Mouse (Mus musculus) layer of hippocampus, postnatal 25 days (tissue): ENCODE measurements around the gene Tmprss6. TPM values are rescaled to one million over a fixed set of nuclear protein-coding genes. Genes with fewer than 3 reads are reported as not detected.

Experiments
- DNase-seq, 2 experiments: peaks; one replicate each; pipeline ENCODE4 v3.0.0; 2022; ENCODE audit warnings: mixed read lengths in 2 of 2, low spot score in 1 of 2; ENCODE audit errors: extremely low spot score in 1 of 2
- total RNA-seq, 2 experiments: library from RNA; stranded (reverse); gene quantifications; 2 replicates each; pipeline ENCODE4 v1.2.3; 2021

Tmprss6 gene
- total RNA-seq, 2 experiments from 2014 or later, result 0.61 to 4.5 TPM

DNA sequence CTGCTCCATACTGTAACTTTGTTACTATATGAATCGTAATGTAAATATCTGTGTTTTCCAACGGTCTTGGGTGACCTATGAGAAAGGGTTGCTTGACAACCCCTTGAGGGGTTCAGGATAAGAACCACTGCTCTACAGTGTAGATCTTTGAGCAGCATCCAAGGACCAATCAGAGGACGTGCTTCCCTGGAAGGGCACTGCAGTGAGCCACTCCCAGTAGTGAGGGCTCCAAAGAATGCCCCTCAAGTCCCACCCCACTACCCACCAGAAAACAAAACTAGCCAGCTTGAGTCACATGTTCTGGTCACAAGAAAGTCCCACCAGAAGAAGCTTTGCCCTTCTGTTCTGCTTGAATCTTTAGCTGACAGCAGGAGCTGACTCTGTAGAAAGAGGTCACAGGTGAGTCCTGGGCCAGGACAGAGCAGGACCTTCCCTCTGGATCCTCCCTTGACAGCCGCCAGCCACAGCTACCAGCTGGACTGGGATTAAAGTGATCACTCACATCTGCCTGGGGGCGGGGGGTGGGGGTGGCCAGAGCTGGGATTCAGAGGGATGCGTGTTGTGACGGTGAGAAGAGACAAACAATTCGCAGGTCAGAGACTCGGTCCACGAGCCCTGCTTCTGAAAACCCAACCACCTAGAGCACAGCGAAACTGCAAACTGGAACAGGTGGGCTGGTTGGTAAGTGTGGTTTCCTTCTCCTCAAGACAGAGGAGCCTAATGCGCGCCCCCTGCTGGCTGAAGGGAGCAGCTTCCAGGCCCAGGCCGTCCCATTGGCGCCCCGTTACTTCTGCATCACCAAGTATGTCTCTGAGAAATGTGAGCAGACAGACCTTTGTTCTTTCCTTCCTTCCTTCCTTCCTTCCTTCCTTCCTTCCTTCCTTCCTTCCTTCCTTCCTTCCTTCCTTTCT lies 46.1 kb downstream of the Tmprss6 start:
- DNase-seq, result peak; percentile 78 to 92

DNA sequence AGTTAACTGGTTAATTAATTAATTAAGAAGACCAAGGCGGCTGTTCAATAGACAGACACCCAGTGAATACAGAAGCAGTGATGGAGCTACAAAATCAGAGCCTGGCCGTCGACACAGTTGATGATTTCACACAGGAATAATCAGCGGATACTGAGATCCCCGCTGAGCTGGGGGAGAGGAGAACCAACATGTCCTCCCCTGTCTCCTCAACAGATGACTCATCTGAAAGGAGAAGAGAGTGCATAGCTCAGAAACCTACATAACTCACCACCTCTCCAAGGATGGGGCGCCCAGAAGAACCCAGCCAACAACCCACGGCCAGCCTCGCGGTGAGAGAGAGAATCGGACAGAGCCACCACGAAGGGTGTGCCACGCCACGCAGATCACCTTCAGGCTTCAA lies 48.0 kb downstream of the Tmprss6 start:
- no peak for DNase-seq

DNA sequence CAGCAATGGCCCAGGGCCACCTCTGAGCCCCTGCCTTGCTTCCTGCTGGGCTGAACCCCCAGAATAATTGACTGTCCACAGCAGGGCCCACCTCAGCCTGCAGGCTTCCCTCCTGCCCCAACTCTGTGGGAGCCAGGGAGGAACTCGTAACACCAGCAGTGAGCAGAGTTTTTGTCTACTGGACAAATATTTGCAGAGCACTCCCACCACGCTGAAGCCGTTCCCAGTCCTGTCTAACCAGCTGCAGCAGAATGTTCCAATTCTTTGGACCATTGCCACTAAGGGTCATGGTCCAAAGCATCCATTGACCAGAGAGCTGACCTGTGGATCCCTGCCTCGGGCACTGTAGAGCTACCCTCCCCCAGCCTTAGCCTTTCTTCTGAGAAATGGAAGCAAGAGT lies 51.5 kb downstream of the Tmprss6 start:
- no peak for DNase-seq

DNA sequence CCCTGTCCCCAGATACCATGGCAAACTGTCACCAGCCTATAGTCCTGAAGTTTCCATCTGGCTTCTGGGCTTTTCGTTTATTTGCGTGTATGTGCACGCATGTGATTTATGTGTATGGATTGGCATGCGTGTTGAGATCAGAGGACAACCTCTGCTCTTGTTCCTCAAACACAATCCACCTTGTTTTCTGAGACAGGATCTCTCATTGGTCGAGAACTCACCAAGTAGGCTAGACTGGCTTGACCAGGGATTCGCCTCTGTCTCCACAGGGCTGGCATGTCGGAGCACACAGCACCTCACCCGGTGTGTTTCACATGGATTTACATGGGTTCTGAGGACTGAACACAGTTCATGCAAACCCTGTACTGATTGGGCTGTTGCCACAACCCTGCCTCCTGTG lies 54.3 kb downstream of the Tmprss6 start:
- DNase-seq, result no peak

GRCm38 (mm10) chr15:78413719-78414117 lies 54.7 kb downstream of the Tmprss6 start:
- no peak for DNase-seq

DNA sequence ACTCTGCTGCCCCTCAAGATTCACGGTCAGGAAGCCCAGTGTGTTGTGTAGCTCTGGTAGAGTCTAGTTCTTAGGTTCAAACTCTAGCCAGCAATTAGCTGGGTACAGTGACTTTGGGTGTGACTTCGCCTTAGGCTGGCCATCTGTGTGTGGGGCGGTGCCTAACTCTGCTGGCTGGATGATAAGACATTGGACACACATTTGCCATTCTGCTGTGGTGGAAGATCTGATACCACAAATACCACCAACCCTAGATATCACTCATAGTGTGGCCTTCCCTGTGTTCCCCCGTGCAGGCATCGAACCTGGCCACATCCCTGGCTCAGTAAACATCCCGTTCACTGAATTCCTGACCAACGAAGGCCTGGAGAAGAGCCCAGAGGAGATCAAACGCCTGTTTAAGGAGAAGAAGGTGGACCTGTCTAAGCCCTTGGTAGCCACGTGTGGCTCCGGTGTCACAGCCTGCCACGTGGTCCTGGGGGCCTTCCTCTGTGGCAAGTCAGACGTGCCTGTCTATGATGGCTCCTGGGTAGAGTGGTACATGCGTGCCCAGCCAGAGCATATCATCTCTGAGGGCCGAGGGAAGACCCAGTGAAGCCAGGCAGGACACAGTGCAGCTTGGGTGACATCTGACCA lies 55.2 kb downstream of the Tmprss6 start:
- no peak for DNase-seq

DNA sequence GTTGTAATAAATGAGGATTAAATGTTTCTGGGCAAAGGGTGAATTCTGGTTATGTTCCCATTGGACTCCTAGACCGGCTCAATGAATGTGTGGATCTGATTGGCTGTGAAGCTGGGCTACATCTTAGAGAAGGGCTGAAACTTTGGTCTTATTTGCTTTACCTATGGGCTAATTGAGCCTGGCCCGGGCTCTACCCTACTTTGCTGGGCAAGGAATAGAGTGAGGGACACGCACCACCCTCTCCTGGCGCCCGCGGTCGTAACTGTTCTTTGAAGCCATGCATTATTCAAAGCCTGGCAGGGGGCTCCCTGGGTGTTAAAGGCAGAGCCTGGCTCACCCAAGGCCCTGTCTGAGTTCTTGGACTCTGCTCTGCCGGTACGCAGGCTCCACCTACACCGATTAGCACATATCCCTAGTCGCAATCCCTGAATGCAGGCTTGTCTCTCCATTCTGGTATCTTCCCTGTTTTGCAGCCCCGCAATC lies 58.8 kb downstream of the Tmprss6 start:
- no peak for DNase-seq

DNA sequence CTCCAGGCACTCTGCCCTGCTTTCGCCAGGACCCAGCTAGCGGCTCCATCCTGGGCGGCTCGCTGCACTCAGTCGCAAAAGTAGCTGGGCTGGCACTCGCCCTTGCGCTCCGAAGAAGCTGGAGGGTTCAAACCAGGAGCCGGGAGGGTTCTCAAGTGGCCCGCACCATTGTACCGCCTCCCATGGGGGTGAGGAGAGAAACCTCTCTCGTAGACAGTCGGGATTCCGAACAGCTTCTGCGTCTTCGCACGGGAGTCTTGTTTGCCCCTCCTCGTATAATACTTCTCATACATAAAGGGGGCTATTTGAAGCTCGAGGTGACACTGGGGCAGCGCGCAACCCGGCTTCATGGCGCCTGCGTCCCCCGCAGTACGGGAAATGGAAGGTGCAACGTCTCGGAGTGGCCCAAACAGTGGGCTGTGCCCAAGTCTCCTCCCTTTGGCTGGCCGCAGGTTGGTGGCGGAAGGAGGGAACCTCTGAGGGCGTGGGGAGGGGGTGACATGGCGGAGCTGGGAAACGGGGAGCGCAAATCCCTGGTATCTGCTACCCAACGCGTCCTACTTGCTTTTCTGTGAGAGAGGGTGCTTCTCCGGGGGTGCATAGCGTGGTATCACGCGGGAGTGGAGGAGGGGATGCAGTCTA lies 62.0 kb downstream of the Tmprss6 start, which contains the start of gene Mpst:
Mpst (plus strand) TSS at position 124 of the 642 bp plus-strand sequence.
- DNase-seq, result peak; percentile 76 to 87

DNA sequence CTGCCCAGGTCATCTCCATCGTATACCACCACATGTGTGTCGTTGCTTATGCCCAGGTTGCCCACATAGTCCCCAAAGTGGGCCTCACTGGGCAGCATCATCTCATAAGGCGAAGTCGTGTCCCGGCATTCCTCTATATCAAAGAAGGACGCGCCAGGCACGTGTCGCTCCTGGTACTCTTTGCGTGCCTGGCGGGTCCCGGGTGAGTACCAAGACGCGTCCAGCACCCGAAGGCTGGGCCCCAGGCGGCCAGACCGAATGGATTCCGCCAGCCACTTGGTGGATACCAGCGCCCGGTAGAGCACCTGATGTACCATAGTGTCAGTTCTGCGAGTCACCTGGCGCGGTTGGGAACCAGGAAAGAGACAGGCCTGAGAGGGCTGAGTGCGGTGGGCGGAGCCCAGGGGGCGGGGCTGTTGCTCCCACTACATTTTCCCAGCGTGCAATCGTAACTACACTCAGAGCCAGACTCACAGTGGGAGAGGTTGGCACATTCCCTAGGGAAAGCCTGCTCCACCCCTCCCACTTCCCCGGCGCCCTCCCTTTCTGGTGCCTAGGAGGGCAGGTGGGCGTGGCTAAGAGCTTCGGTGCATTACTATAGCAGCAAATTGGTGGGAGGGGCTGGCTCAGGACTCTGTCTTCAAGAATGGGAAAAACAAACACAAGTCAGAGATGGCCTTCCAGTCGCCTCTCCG lies 62.8 kb downstream of the Tmprss6 start, which contains the start of gene Tst:
Tst (minus strand) TSS at position 391 of the 695 bp plus-strand sequence.
- DNase-seq, result peak; percentile 68 to 70

DNA sequence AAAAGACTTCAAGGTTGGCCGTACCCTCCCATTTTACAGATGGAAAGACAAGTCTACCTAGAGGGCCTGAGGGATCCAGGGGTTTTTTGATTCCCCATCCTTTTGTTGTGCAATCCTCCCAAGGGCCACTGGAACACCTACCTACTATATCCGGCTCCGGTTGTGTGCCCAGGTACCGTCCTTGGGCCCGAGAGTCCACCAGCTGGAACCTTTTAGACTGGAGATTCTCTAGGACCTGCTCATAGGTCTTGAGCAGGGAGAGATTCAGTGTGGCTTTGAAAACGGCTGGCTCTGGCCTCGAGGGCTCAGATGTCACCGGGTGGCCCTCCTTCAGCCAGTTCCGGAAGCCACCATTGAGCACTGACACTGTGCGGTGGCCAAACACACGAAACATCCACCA lies 63.3 kb downstream of the Tmprss6 start:
- DNase-seq, result no peak

- no peak for DNase-seq
Observed at GRCm38 (mm10) chr15:78403896-78404295, 64.5 kb downstream of the Tmprss6 start.

- DNase-seq, result no peak
Observed at GRCm38 (mm10) chr15:78403301-78403741, 65.1 kb downstream of the Tmprss6 start.

- no peak for DNase-seq
Observed at GRCm38 (mm10) chr15:78402423-78402822, 66.0 kb downstream of the Tmprss6 start.

DNA sequence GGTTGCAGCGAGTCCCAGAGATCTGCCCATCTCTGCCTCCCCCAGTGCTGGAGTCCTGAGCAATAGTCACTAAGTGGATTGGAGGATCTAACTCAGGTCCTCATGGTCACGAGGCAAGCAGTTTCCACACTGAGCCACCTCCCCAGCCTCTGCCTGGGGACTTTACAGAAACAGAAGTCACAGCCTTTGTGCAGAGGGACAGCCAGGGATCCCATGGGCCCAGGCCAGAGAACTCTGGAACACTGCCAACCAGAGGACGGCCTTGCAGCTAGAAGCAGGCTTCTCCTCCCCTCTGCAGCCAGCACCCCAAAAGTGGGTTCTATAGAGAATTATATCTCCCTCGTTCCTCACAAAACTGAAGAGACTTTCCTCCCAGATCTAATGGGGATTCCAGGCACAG lies 66.5 kb downstream of the Tmprss6 start:
- DNase-seq, result peak; percentile 28 to 48

- no peak for DNase-seq
Observed at GRCm38 (mm10) chr15:78401345-78401744, 67.1 kb downstream of the Tmprss6 start.

DNA sequence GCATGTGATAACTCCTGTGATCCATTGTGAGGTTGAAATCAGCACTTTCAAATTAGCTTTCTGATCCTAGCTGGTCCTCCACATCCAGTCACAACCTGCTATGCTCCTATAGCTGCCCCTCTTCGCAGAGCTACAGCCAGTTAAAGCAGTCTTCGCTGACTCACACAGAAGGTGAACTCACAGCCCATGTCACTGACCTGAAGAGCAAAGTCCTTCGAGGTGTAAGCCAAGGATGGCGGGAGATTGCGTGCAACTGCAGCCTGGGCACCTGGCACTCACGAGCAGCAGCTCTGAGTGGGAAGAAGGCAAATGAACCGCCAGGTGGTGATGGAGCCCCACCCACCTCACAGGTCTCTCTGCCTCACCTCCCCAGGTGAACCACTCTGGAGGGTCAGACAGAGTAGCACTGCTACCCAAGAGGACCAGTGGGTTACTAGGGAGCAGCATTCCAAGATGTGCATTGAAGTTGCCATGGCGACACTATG lies 72.9 kb downstream of the Tmprss6 start, which contains the start of gene Tex33:
Tex33 (minus strand) TSS at position 435 of the 485 bp plus-strand sequence.
- no peak for DNase-seq

DNA sequence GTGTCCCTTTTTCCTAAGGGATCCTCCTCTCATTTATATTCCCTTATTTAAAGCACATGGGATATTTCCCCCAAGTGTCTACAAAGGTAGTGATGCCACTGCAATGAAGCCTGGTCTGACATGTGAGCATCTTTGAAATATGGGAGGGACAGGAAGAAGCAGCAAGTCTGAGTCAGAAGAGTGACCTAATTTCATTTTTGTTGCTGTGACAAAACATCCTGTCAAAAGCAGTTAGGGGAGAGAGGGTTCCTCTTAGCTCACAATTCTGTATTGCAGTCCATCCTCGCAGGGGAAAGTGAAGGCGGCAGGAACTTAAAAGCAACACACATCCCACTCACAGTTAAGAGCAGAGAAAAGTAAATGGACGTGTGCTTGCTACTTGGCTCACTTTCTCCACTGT lies 77.6 kb downstream of the Tmprss6 start:
- no peak for DNase-seq
